ENCODE assay signal across 23 mouse cellular contexts in the genomic region with DNA sequence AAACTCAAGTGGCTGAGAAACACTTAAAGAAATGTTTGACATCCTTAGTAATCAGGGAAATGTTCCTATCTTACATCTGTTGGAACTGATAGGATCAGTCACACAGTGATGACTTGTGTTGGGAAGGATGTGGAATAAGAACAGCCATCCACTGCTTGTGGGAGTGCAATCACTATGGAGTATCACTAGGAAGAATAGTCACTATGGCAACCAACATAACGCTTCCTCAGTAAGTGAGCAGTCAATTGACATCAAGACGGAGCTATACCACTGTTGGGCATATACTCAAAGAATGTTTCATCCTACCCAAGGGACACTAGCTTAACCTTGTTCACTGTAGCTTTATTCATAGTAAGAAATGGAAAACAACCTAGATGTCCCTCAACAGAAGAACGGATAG.
DNase-seq lines count a peak whose midpoint lies in the region; ATAC-seq and TF ChIP-seq lines count a peak whose summit lies in the region.
"Had no signal": no experiment of that assay in that cellular context is flagged by ENCODE, and none has a peak within 500 bp of the region (broad histone marks: within the 10 kb centered on the region; RNA-seq: fewer than 3 reads in every experiment).

No protein-coding gene starts in this region.

- TF ChIP-seq CTCF in forebrain, postnatal 0 days (IDR thresholded peaks at IDR 0.05; ENCODE audit: low read depth): no peak
- TF ChIP-seq CTCF in brain, embryonic 14.5 days (IDR thresholded peaks at IDR 0.05; ENCODE audit: borderline replicate concordance, extremely low read depth, insufficient read depth, insufficient read length): no peak

- ATAC-seq in forebrain, postnatal 0 days: peak; percentile 56; the same call in 1 of the 2 replicates
- no peak for ATAC-seq in forebrain, embryonic 12.5 days (ENCODE audit: low FRiP score)
- ATAC-seq in midbrain, embryonic 11.5 days (ENCODE audit: low FRiP score): 0 out of 2 replicates have a peak, but pooled peaks have one; percentile 33
- ATAC-seq in midbrain, embryonic 16.5 days: peak; percentile 66; the same call in 1 of the 2 replicates
- ATAC-seq in midbrain, embryonic 13.5 days: no peak
- ATAC-seq: activated CD4-positive, CD25-positive, alpha-beta regulatory T cell, adult 4 months; CD4-positive, CD25-positive, alpha-beta regulatory T cell, adult 4 months; Patski had no signal

- 68% methylated on average over 3 of the region's 3 CpGs for WGBS in forebrain, postnatal 0 days
- 71% methylated on average over 3 of the region's 3 CpGs for WGBS in forebrain, embryonic 12.5 days
- WGBS in midbrain, embryonic 11.5 days: 74% methylated on average over 3 of the region's 3 CpGs
- WGBS in midbrain, embryonic 10.5 days: 78% methylated on average over 3 of the region's 3 CpGs
- WGBS in midbrain, embryonic 16.5 days: 56% methylated on average over 3 of the region's 3 CpGs
- 62% methylated on average over 3 of the region's 3 CpGs for WGBS in midbrain, embryonic 13.5 days

- no peak overlapping the region for H3K27ac ChIP-seq in forebrain, postnatal 0 days (ENCODE audit: low read depth, low read length)
- no peak overlapping the region for H3K27ac ChIP-seq in forebrain, embryonic 12.5 days
- no peak overlapping the region for H3K27ac ChIP-seq in midbrain, embryonic 11.5 days (ENCODE audit: low read depth, low read length)
- H3K27ac ChIP-seq in midbrain, embryonic 10.5 days (replicated peaks): no peak overlapping the region
- no peak overlapping the region for H3K27ac ChIP-seq in midbrain, embryonic 16.5 days (ENCODE audit: low read length)
- no peak overlapping the region for H3K27ac ChIP-seq in midbrain, embryonic 13.5 days

- no peak overlapping the region for H3K4me2 ChIP-seq in forebrain, postnatal 0 days (ENCODE audit: low read depth)
- no peak overlapping the region for H3K4me2 ChIP-seq in forebrain, embryonic 12.5 days
- H3K4me2 ChIP-seq in midbrain, embryonic 11.5 days: no peak overlapping the region
- no peak overlapping the region for H3K4me2 ChIP-seq in midbrain, embryonic 16.5 days (ENCODE audit: low read length)
- H3K4me2 ChIP-seq in midbrain, embryonic 13.5 days (replicated peaks): no peak overlapping the region

- DNase-seq in forebrain, postnatal 0 days: no peak
- DNase-seq in midbrain, embryonic 11.5 days (ENCODE audit: low spot score, missing footprints): no peak
- DNase-seq in midbrain, embryonic 10.5 days (ENCODE audit: low spot score): no peak
- peak; percentile 18 for DNase-seq in brain, embryonic 14.5 days (ENCODE audit: low read depth)
- DNase-seq in embryo, embryonic 9.5 days (ENCODE audit: extremely low spot score): no peak
- DNase-seq: adrenal gland, adult 2 months; adrenal gland, adult 8-10 months; adrenal gland, postnatal 10 days; adrenal gland, postnatal 14 days; adrenal gland, postnatal 25 days; adrenal gland, postnatal 36 days; B cell, adult 2 months; cerebellum, adult 11 months; cerebellum, adult 11-12 months; cerebellum, adult 18-20 months had no signal

- no peak overlapping the region for H3K4me3 ChIP-seq in forebrain, postnatal 0 days (ENCODE audit: low read depth, low read length)
- H3K4me3 ChIP-seq in forebrain, embryonic 12.5 days (replicated peaks): no peak overlapping the region
- H3K4me3 ChIP-seq in midbrain, embryonic 11.5 days (ENCODE audit: low read depth, low read length): no peak overlapping the region
- no peak overlapping the region for H3K4me3 ChIP-seq in midbrain, embryonic 10.5 days
- H3K4me3 ChIP-seq in midbrain, embryonic 16.5 days (ENCODE audit: low read depth, low read length): no peak overlapping the region
- H3K4me3 ChIP-seq in midbrain, embryonic 13.5 days (replicated peaks): no peak overlapping the region

- H3K4me1 ChIP-seq in forebrain, postnatal 0 days (ENCODE audit: insufficient read depth): no peaks in the 10 kb centered on the region
- H3K4me1 ChIP-seq in forebrain, embryonic 12.5 days: no peaks in the 10 kb centered on the region
- H3K4me1 ChIP-seq in midbrain, embryonic 11.5 days (ENCODE audit: control insufficient read depth, insufficient read depth, low read length): no peaks in the 10 kb centered on the region
- H3K4me1 ChIP-seq in midbrain, embryonic 10.5 days: no peaks in the 10 kb centered on the region
- H3K4me1 ChIP-seq in midbrain, embryonic 16.5 days (ENCODE audit: control insufficient read depth, insufficient read depth, low read length): no peaks in the 10 kb centered on the region
- H3K4me1 ChIP-seq in midbrain, embryonic 13.5 days (replicated peaks): no peaks in the 10 kb centered on the region

- no peaks in the 10 kb centered on the region for H3K36me3 ChIP-seq in forebrain, postnatal 0 days (ENCODE audit: insufficient read depth)
- no peaks in the 10 kb centered on the region for H3K36me3 ChIP-seq in forebrain, embryonic 12.5 days (replicated peaks)
- H3K36me3 ChIP-seq in midbrain, embryonic 11.5 days (ENCODE audit: control insufficient read depth, insufficient read depth, low read length): no peaks in the 10 kb centered on the region
- no peaks in the 10 kb centered on the region for H3K36me3 ChIP-seq in midbrain, embryonic 10.5 days
- no peaks in the 10 kb centered on the region for H3K36me3 ChIP-seq in midbrain, embryonic 16.5 days (ENCODE audit: control insufficient read depth, insufficient read depth, low read length)
- no peaks in the 10 kb centered on the region for H3K36me3 ChIP-seq in midbrain, embryonic 13.5 days
- H3K36me3 ChIP-seq: G1E had no signal

- H3K27me3 ChIP-seq in forebrain, postnatal 0 days (ENCODE audit: insufficient read depth, low read length): no peaks in the 10 kb centered on the region
- no peaks in the 10 kb centered on the region for H3K27me3 ChIP-seq in forebrain, embryonic 12.5 days
- no peaks in the 10 kb centered on the region for H3K27me3 ChIP-seq in midbrain, embryonic 11.5 days (ENCODE audit: control insufficient read depth, insufficient read depth, low read length)
- no peaks in the 10 kb centered on the region for H3K27me3 ChIP-seq in midbrain, embryonic 10.5 days (ENCODE audit: low read depth, poor library complexity, severe bottlenecking)
- no peaks in the 10 kb centered on the region for H3K27me3 ChIP-seq in midbrain, embryonic 16.5 days (ENCODE audit: control insufficient read depth, insufficient read depth, low read depth, low read length)
- no peaks in the 10 kb centered on the region for H3K27me3 ChIP-seq in midbrain, embryonic 13.5 days
- H3K27me3 ChIP-seq: CH12.LX, Patski had no signal

- TF ChIP-seq POLR2A in brain, embryonic 14.5 days (IDR thresholded peaks at IDR 0.05; ENCODE audit: borderline replicate concordance, extremely low read depth, insufficient read depth, insufficient read length, poor library complexity, severe bottlenecking): no peak

- H3K9me3 ChIP-seq in forebrain, postnatal 0 days (ENCODE audit: low read length): no peaks in the 10 kb centered on the region
- H3K9me3 ChIP-seq in forebrain, embryonic 12.5 days: no peaks in the 10 kb centered on the region
- no peaks in the 10 kb centered on the region for H3K9me3 ChIP-seq in midbrain, embryonic 11.5 days (ENCODE audit: control insufficient read depth, low read length)
- no peaks in the 10 kb centered on the region for H3K9me3 ChIP-seq in midbrain, embryonic 10.5 days (replicated peaks)
- H3K9me3 ChIP-seq in midbrain, embryonic 16.5 days (replicated peaks; ENCODE audit: control insufficient read depth, low read length, poor library complexity, severe bottlenecking): no peaks in the 10 kb centered on the region
- no peaks in the 10 kb centered on the region for H3K9me3 ChIP-seq in midbrain, embryonic 13.5 days
- H3K9me3 ChIP-seq: G1E had no signal

- H3K9ac ChIP-seq in forebrain, postnatal 0 days: no peak overlapping the region
- no peak overlapping the region for H3K9ac ChIP-seq in forebrain, embryonic 12.5 days
- H3K9ac ChIP-seq in midbrain, embryonic 11.5 days (ENCODE audit: low read length): no peak overlapping the region
- no peak overlapping the region for H3K9ac ChIP-seq in midbrain, embryonic 16.5 days (ENCODE audit: low read depth, low read length)
- H3K9ac ChIP-seq in midbrain, embryonic 13.5 days (replicated peaks): no peak overlapping the region

Comparison
In these comparisons a context has a peak if more than half of its experiments do, and no peak if none do; other contexts are left out.
1. ATAC-seq: peak in forebrain, postnatal 0 days (single experiment), midbrain, embryonic 11.5 days (single experiment) and midbrain, embryonic 16.5 days (single experiment); none in forebrain, embryonic 12.5 days (single experiment) and midbrain, embryonic 13.5 days (single experiment).